Mouse (Mus musculus) monocyte, adult 5-6 weeks (primary cell): Measurements from ENCODE around the gene Cnksr3. TPM values are rescaled to one million over a fixed set of nuclear protein-coding genes. Genes with fewer than 3 reads are reported as not detected.

Source experiments
- ATAC-seq: fragments of 153-309, 156-312 bp; replicated peaks from 2 replicates; pipeline ENCODE4 v1.8.0; 2017; ENCODE audit warnings: mild to moderate bottlenecking; ENCODE audit not compliant: low TSS enrichment, insufficient number of reproducible peaks, severe bottlenecking, poor library complexity, low FRiP score
- total RNA-seq: library from RNA; stranded (forward); fragments of 200-1000, 200-491, 200-594 nt; gene quantifications from 3 replicates; pipeline ENCODE4 v1.2.3, GENCODE M21; 2017

Gene Cnksr3
- total RNA-seq = 5.4 to 7.1 TPM (median 6.8 TPM) in 3 replicates

DNA sequence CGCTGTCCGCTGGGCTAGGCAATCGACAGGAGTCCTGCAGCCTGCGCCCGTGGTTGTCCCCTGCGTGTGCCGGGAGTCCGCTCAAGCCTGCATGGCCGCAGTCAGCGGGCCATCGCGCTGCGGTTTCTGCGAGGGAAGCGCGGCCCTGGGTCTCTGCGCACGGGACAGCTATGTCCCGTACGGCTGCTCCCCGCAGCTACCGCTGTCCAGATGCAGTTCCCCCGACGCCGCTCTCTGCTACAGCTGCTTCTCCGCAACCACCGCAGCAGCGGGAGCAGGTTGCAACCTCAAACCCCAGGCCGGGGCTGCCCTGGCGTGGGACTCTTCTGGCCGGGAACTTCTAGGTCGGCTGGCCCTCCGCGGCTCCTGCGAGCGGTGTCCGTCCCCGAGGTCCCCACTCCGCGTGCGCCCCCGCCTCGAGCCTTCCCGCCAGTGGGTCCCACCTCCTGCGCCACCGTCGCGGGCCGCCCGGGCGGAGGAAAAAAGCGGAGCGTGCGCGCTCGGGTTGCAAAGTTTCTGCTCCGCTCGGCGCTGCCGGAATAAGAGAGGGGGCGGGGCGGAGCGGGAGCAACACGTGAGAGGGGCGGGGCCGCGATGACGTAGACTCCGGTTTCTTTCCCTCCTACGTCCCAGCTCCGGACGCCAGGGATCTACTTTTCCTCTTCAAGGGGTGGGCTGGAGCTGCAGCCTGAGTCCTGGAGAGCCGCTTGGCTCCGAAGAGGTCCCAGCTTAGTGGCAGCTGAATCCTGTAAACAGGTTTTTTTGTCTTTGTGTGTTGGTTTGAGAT is at the start of gene Cnksr3:
TSS of gene Cnksr3 (minus strand) at position 542 of the 787 bp plus-strand sequence.
- peak; percentile 76 for ATAC-seq

DNA sequence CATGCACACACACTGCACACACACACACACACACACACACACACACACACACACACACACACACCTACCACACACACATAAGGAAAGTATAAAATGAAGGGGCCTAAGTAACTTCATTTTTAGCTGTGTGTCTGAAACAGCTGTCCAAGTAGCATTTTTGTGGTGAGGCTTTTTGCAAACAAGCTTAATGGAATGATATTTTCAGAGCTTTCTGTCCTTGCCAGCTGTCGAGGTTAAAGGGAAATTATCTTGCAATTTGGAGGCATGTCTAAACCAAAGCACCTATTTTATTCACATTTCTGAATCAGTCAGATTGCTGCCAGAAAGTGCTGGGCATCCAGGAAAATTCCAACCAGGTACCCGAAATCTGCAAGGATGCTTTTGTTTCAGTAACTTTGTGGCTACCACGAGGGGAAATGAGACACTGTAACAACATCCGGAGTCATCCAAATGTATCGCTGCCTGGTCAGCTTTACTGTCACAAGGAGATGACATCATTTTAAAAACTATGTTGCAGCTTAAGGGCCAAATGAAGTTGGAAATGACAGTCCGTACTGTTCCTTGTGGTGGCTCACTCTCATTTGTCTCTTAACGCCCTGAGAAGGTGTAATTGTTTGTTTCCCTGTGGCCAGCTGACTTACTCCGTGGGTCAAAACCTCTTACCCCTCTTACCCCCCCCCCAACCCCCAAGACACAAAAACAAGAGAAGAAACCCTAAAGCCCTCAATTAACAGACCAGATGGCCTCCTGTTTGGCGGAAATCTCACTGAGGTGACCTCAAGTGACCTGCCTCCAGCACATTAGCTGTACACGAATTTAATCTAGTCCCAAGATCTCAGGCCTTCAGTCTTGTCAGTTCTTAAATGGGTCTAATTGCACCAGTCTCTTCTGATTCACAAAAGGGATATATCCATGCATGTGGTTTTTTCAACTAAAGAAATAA is 48.4 kb upstream of the Cnksr3 start:
- no peak for ATAC-seq

DNA sequence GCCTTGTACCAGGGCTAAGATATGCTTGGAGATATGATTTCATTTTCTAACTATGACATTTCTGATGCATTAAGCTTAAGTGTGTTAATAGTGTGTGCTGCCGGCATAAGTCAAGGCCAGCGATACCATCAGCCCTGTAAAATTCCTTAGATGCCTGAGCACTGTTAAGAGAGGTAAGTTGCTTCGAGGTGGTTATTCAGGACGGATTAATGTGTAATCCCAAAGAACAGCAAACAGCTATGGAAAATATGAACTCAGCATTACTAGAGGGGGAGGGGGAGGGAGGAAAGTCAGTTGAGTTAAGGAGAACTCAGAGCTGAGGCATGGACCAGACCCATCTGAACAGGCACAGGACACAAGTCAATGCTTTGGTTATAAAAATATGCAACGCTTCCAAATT is 46.6 kb upstream of the Cnksr3 start:
- no peak for ATAC-seq

DNA sequence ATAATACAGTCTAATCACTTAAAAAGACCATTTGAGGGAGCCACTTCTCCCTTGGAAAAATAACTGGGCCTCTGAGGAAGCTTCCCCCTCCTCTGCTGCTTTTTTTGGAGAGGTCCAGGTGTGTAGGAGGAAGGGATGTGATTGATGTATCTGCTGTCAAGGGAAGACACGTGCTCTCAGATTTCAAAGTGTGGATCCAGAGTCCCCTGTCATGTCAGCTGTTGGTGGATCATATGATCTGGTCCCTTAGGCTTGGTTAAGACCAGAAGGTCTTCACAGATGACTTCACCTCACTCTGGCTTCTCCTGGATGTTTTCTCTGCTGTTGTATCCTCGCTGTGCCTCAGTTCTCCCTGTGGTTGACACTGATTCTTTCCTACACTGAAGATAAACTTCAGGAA is 38.4 kb upstream of the Cnksr3 start:
- ATAC-seq = no peak

DNA sequence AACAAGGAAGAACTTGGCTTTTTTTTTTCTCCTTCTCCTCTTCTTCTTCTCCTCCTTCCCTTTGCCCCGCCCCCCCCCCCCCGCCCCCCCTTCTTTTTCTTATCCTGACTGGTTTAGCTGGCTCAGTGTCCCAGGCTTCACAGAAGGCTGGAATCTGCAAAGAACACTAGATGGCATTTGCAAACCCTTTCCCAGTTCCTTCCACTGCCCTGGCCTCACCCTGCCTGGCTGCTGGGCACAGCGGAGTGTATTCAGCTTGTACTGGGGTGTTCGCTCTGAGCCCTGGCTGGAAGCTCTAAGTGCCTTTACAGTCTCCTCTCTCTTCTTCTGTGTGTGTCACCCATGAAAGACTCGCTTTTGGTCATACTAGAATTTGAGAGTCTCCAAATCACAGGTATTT is 22.6 kb upstream of the Cnksr3 start:
- ATAC-seq = no peak

DNA sequence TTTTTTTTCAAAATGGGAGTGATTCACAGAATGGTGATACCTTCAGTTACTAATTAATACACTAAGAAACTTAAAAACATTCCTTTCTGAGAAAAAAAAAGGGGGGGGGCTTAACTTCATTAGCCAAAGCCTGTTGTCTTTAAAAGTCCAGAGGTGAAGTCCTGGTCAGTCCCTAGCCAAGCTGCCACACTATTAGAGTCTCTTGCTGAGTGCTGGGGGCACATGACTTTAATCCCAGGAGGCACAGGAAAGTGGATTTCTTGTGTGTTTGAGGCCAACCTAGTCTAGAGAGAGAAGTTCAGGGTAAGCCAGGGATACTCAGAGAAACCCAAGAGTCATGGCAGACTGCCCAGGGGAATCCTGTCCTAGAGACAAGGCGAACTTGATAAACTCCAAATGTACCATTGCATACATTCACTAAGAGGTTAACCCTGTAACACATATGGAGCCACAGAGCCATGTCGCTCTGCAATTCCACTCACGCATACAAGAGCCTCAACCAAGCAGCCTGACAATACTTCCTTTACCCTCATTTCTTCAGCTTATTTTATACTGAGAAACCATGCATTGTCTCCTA is 5.6 kb upstream of the Cnksr3 start:
- ATAC-seq = no peak

DNA sequence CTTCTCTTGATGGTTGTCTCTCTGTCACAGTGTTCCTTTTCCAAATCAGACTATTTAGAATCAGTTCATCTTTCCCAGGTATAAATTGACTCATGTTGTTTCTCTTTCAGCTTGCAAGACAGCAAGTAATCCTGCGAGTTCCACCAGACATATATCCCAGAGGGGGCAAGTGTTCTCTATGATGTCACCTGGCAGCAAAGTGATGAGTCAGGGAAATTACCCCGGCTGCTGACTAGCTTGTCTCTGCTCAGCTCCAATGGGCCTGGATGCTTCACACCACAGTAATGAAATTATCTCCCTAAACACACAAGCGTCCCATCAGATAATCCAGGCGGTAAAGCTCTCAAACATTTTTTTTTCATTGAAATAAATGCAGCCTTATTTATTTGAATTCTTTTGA is 2.7 kb upstream of the Cnksr3 start:
- ATAC-seq = no peak

DNA sequence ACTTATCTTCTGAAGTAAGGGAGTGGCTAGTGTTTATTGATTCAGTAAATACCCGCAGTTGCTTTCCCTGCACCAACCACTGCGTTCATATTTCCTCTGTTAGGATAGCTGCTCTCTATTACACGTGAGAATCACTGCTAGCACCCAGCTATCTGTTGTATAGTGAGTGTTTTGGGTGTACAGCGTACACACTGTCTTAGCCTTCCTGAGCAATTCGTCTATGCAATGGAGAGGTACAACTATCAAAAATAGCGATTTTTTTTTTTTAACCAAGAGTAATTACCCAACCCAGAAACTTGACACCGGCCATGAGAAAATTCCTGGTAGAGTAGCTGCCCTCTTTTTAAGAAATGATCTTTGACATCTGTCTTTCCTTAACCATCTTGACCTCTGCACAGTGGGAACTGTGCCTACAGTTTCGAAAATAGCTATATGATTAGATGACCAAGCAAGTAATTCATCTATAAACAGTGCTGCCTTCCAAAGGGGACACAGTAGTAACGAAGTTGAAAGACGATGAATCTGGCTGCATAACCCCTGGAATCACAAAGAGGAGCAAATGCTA is 1.1 kb upstream of the Cnksr3 start:
- no peak for ATAC-seq

DNA sequence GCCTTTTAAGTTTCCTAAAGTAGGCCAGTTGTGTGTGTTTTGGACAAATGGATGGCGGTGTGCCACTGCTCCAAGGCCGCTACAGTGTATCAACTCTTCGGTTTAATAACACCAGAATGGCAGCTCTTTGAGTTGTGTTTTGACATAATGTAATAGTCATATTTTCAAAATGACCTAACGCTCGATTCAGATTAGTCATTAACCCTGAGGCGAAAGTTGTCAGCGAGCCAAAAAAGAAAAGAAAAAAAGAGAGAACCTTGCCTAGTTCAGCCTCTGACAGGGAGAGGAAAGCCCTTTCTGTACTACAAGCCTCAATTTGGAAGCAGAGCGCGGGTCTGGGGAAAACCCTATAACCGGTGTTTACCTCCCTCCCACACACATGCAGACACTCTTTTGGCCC is 500 bp upstream of the Cnksr3 start:
- 0 out of 2 replicates have a peak, but pooled peaks have one; percentile 13 for ATAC-seq

DNA sequence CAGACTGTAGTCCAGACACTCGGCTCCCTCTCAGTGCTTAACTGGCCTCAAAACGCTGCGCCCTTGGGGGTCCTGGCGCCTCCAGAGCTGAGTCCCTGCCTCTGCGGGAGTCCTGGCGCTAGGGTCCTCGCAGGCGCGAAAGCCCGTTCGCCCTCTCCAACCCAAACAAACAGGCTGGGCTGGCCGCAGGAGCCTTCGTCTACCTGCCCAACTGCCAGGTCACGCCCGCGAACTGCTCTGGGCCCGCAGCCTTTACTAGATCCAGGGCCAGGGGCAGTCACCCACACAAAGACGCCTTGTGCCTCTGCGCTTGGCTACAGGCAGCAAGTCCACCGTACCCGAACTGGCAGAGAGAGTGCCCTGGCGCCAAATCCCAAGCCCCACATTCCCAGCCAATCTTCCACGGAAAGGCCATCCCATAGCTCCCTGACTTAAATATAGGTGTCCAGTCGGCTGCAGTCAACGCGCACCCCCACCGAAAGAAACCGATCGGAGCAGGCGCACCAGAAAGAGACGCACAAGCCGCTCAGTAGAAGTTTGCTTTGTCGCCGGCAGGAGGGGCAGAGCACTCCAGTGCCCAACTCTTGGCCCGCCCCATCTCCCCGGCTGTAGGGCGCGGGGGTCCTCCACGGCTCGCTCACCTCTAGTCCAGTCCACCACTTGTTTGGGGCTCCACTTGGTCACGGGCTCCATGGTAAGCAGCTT is 894 bp downstream of the Cnksr3 start:
- ATAC-seq = peak; percentile 60

DNA sequence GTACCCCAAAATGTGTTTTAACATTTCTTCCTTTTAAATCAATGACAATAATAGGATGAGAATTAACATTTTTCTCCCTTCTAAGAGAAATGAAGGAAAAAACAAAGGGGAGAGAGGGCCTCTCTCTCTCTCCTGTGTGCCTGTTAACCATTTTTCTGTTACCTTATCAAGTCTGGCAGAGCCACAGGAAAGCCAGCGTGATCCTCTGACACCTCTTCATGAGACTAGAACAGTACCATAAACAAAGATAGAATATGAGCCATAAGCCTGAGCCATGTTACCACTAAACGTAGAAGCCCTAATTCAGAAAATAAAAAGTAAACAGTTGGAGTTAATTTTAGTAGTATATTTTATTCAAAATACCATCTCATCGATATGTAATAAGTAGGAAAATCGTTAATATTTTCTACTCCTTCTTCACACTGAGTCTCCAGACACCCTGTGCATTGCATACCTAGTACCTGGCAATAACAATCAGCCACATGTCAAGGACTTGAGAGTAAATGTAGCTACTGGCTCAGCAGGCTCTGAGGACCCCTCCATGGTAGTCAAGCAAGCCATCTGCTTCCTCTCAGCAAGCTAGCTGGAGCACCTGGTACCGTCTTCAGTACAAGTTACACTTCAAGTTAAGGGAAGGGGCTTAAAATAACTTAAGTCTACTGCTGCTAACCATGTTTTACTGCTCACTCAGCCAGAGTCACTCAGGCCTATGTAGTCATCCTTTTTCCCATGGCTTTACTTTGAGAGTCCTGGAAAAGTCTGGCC is 2.2 kb downstream of the Cnksr3 start:
- no peak for ATAC-seq

DNA sequence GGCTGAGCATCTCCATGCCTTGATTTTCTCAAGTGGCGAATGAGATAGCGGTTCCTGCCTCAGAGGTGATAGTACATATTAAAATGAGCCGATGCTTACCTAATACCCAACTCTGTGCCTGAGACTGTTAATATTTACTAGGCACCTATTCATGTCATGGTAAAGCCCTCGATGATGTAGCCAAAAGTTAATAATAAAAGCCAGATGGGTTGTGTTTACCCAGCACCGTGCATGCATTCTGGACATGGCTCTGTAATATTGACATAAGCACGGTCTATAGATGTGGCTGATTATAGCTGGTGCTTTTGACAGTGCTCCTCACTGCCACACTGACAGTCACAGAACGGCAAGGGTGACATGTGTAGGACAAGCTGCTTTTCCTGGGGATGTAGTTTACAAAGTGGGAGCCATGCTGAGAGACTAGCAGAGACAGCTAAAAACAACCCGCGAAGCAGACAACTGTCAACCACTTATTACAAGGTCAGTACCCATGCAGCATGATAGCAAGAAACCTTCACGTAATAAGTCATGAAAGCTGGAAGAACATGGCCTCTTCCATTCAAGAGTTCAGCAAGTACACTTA is 3.1 kb downstream of the Cnksr3 start:
- no peak for ATAC-seq

DNA sequence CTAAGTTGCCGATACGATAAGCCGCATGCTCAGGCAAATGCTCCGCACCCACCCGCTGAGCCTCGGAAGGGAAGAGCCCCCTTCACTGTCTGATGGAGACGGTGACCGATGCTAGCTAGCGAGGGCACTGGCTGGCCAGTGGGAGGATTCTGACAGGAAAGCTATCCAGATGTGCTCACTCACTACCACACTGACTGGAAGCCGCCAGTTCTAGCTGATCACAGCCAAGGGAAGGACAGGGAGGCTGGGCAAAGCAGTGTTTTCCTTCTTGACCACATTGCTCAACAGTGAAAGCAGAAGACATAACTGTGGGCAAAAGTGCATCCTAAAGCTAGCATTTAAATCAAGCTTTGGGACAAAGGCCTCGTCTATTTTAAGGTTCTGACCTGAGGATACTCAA is 4.7 kb downstream of the Cnksr3 start:
- no peak for ATAC-seq

DNA sequence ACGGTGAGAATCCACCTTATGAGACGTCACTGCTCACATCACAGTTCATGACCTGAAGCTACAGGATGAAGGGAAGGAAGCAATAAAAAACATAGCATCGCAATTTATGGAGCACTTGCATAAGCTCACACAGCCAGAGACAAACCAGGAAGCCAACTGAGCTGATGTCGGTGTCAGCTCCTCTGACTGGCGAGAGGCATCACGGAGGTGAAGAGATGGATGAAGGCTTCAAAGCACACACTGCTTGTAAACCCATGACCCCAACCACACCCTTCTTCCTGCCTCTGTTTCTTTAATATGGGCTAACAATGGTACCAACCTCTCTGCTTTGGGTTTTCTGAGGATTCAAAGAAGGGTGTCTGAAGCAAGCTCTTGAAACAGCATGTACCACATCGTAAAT is 5.5 kb downstream of the Cnksr3 start:
- no peak for ATAC-seq

DNA sequence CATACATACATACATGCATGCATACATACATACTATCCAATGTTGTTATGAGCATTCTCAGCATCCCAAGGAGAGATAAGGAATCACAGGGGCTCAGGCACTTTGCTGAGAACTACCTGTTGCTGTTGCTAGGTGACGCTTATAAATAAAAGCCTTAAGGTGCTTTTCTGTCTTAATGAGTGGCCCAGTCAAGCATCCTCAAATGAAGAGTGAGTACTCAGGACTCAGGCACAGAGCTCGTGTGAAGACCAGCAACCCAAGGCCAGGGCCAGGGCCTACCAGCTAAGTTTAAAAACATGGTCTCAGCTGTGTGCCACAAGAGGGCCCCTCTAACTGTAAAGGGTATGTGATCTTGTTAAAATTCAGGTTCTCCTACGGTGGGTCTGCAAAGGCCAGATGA is 6.5 kb downstream of the Cnksr3 start:
- no peak for ATAC-seq

DNA sequence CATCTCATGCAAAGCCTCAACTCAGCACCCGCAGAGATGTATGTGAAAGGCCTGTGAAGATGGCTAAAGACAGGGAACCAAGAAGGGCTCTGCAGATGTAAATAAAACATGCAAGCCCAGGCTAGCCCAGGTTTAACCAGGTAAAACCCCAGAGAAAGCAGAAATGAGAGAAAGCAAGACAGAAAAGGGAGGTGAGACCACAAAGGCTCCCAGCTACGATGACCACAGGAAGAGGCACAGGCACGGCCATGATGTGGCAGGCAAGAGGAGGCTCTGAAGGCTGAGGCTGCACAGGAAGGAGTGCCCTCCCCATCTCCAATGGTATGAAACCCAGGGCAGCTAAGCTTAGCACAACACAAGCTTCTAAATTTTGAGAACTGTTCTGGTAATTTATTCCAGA is 7.1 kb downstream of the Cnksr3 start:
- no peak for ATAC-seq

DNA sequence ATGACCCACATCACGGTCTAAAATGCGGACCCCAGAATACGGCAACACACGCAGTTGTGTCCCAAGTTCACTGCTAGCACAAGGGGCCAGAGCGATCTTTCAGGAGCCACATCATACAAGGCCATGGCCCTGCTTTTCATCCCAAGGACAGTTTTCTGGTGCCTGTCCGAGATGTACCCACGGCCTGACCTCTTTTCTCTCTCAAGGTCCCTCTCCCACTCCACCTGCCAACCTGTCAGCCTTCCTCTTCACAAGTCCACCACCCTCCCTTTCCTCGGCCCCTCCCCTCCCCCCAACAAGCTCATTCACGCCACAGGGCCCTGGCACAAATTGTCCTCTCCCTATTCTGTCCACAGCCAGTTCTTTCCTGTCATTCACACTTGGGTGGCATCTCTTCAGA is 9.5 kb downstream of the Cnksr3 start:
- no peak for ATAC-seq

DNA sequence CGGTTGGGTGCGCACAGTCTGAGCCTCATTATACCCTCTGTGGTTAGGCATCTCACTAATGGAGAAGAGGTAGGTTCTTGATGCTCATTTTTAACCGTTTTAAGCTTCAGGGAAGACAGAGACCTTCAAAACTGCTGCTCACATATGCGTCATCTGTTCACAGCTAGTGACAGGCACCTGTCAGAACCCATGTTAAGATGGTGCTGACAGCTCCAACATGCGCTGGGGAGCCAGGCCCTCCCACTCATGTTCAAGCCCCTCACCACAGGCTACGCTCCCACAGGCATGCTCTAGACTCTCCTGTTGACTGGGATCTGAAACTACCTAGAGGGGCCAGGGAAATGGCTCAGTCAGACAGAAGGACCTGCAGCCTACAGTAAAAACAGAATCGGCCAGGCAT is 11.4 kb downstream of the Cnksr3 start:
- no peak for ATAC-seq
